Mouse (Mus musculus) megakaryocyte, embryonic 14.5 days (primary cell): ENCODE measurements around the gene Zfhx3. TPM values are rescaled to one million over a fixed set of nuclear protein-coding genes. Genes with fewer than 3 reads are reported as not detected.

Experiments
- H3K27me3 ChIP-seq: replicated peaks from 2 replicates; pipeline ENCODE3; 2012; ENCODE audit warnings: inconsistent platforms
- H3K36me3 ChIP-seq: replicated peaks from 2 replicates; pipeline ENCODE3; 2012; ENCODE audit warnings: low read length, inconsistent platforms, mixed read lengths
- H3K4me1 ChIP-seq: 2 replicates; pipeline ENCODE4 v1.6.1; 2012; ENCODE audit warnings: inconsistent platforms
- H3K4me3 ChIP-seq: replicated peaks from 2 replicates; pipeline ENCODE3; 2012; ENCODE audit warnings: moderate library complexity, mild to moderate bottlenecking, inconsistent platforms
- H3K9me3 ChIP-seq: 2 replicates; pipeline ENCODE4 v1.6.1; 2012; ENCODE audit warnings: inconsistent platforms
- FLI1 ChIP-seq: IDR thresholded peaks from 2 replicates; pipeline ENCODE4 v1.6.1; 2012; ENCODE audit warnings: low read length, inconsistent platforms, mixed read lengths
- GATA1 ChIP-seq: IDR thresholded peaks from 3 replicates; pipeline ENCODE4 v1.6.1; 2012; ENCODE audit warnings: mixed read lengths, low read length, inconsistent platforms, borderline replicate concordance
- polyA plus RNA-seq: library from polyadenylated mRNA; stranded (reverse); fragments of >175 nt; gene quantifications from 2 replicates; pipeline ENCODE4 v1.2.3, GENCODE M21; 2012; ENCODE audit warnings: low replicate concordance; ENCODE audit not compliant: insufficient read depth

The Zfhx3 gene
- polyA plus RNA-seq, 1 experiment: 1.1 TPM

- no peaks in the 10 kb centered on the region for H3K36me3 ChIP-seq
- H3K4me1 ChIP-seq: peaks cover 18% of the 10 kb centered on the region
- no peak for TF ChIP-seq GATA1
- no peak for TF ChIP-seq FLI1
- no peak overlapping the region for H3K4me3 ChIP-seq
- no peaks in the 10 kb centered on the region for H3K9me3 ChIP-seq
- peaks cover 9% of the 10 kb centered on the region for H3K27me3 ChIP-seq
Observed at GRCm38 (mm10) chr8:108888924-108889323, 946.5 kb downstream of the Zfhx3 start.

- Histone ChIP-seq H3K9me3 (no peaks in the 10 kb centered on the region), H3K27me3 (peaks cover 9% of the 10 kb centered on the region), H3K4me1 (peaks cover 18% of the 10 kb centered on the region), H3K4me3 (no peak overlapping the region), H3K36me3 (no peaks in the 10 kb centered on the region)
- no peak for TF ChIP-seq GATA1
- TF ChIP-seq FLI1: no peak
Observed at GRCm38 (mm10) chr8:108889406-108889805, 947.0 kb downstream of the Zfhx3 start.

- no peak for TF ChIP-seq GATA1
- peaks cover 1% of the 10 kb centered on the region for H3K9me3 ChIP-seq
Observed at GRCm38 (mm10) chr8:108894287-108894686, 951.8 kb downstream of the Zfhx3 start.

GRCm38 (mm10) chr8:108896468-108897346 lies 954.3 kb downstream of the Zfhx3 start:
- H3K9me3 ChIP-seq: peaks cover 6% of the 10 kb centered on the region
- TF ChIP-seq FLI1 (no peak), GATA1 (no peak)
- H3K27me3 ChIP-seq: peaks cover 11% of the 10 kb centered on the region
- no peaks in the 10 kb centered on the region for H3K36me3 ChIP-seq
- H3K4me1 ChIP-seq: peaks cover 15% of the 10 kb centered on the region
- H3K4me3 ChIP-seq: peak overlapping the region; percentile 10

More at GRCm38 (mm10) chr8:108894287-108894686, 951.8 kb downstream of the Zfhx3 start:
- Histone ChIP-seq H3K4me3 (no peak overlapping the region), H3K4me1 (peaks cover 15% of the 10 kb centered on the region), H3K27me3 (peaks cover 10% of the 10 kb centered on the region), H3K36me3 (no peaks in the 10 kb centered on the region)

GRCm38 (mm10) chr8:108897347-108898100 lies 955.1 kb downstream of the Zfhx3 start:
- Histone ChIP-seq H3K4me1 (peaks cover 12% of the 10 kb centered on the region), H3K36me3 (no peaks in the 10 kb centered on the region), H3K9me3 (peaks cover 6% of the 10 kb centered on the region), H3K4me3 (no peak overlapping the region), H3K27me3 (peaks cover 9% of the 10 kb centered on the region)
- TF ChIP-seq GATA1 (no peak), FLI1 (no peak)

- Histone ChIP-seq H3K4me1 (peaks cover 12% of the 10 kb centered on the region), H3K9me3 (peaks cover 6% of the 10 kb centered on the region), H3K4me3 (no peak overlapping the region), H3K36me3 (no peaks in the 10 kb centered on the region), H3K27me3 (peaks cover 9% of the 10 kb centered on the region)
- TF ChIP-seq FLI1 (no peak), GATA1 (no peak)
Observed at GRCm38 (mm10) chr8:108899251-108899771, 956.9 kb downstream of the Zfhx3 start.

GRCm38 (mm10) chr8:108900541-108900940 lies 958.1 kb downstream of the Zfhx3 start:
- Histone ChIP-seq H3K36me3 (no peaks in the 10 kb centered on the region), H3K4me1 (peaks cover 6% of the 10 kb centered on the region), H3K9me3 (peaks cover 6% of the 10 kb centered on the region), H3K4me3 (no peak overlapping the region), H3K27me3 (peaks cover 9% of the 10 kb centered on the region)
- TF ChIP-seq FLI1 (no peak), GATA1 (no peak)

- no peaks in the 10 kb centered on the region for H3K36me3 ChIP-seq
- H3K27me3 ChIP-seq: peaks cover 9% of the 10 kb centered on the region
- H3K4me3 ChIP-seq: no peak overlapping the region
- TF ChIP-seq GATA1: no peak
- no peak for TF ChIP-seq FLI1
- peaks cover 5% of the 10 kb centered on the region for H3K4me1 ChIP-seq
- peaks cover 6% of the 10 kb centered on the region for H3K9me3 ChIP-seq
Observed at GRCm38 (mm10) chr8:108901208-108901607, 958.8 kb downstream of the Zfhx3 start.

GRCm38 (mm10) chr8:108903550-108903949 lies 961.1 kb downstream of the Zfhx3 start:
- TF ChIP-seq FLI1: no peak
- no peak for TF ChIP-seq GATA1
- H3K4me3 ChIP-seq: no peak overlapping the region
- H3K4me1 ChIP-seq: no peaks in the 10 kb centered on the region; the same call in 1 of the 2 replicates
- H3K9me3 ChIP-seq: peaks cover 6% of the 10 kb centered on the region
- peaks cover 9% of the 10 kb centered on the region for H3K27me3 ChIP-seq
- no peaks in the 10 kb centered on the region for H3K36me3 ChIP-seq
